ENCODE assay signal across 19 mouse cellular contexts in genomic region chr2:63127762-63128516, GRCm38 (mm10). TPM values are rescaled to one million over a fixed set of nuclear protein-coding genes. Genes with fewer than 3 reads are reported as not detected.
"Had no signal": no experiment of that assay in that cellular context is flagged by ENCODE, and none has a peak within 500 bp of the region (broad histone marks: within the 10 kb centered on the region; RNA-seq: fewer than 3 reads in every experiment).

No protein-coding gene starts in this region.

- H3K27me3 ChIP-seq: limb, embryonic 13.5 days; midbrain, embryonic 15.5 days; neural tube, embryonic 12.5 days had no signal

- H3K27ac ChIP-seq: limb, embryonic 13.5 days; liver, embryonic 14.5 days; midbrain, embryonic 15.5 days; neural tube, embryonic 12.5 days; stomach, postnatal 0 days had no signal

- H3K4me2 ChIP-seq: limb, embryonic 13.5 days; midbrain, embryonic 11.5 days; midbrain, embryonic 15.5 days; neural tube, embryonic 12.5 days had no signal

- ATAC-seq: inflammation-experienced regulatory T-cells, adult 6 months; lung, postnatal 0 days; midbrain, embryonic 15.5 days had no signal

- H3K4me3 ChIP-seq: limb, embryonic 13.5 days; midbrain, embryonic 15.5 days; neural tube, embryonic 12.5 days had no signal

- H3K9ac ChIP-seq: limb, embryonic 13.5 days; liver, embryonic 14.5 days; midbrain, embryonic 15.5 days; neural tube, embryonic 12.5 days had no signal

- H3K36me3 ChIP-seq: limb, embryonic 13.5 days; midbrain, embryonic 15.5 days; neural tube, embryonic 12.5 days had no signal

- H3K9me3 ChIP-seq: limb, embryonic 13.5 days; midbrain, embryonic 15.5 days; neural tube, embryonic 12.5 days had no signal

- DNase-seq: kidney, postnatal 36 days; layer of hippocampus, adult 9-11 months; layer of hippocampus, postnatal 36 days; lung, adult 18-20 months; lung, postnatal 4 days; thymus, adult 18-20 months; thymus, postnatal 14 days had no signal

- H3K4me1 ChIP-seq: limb, embryonic 13.5 days; midbrain, embryonic 15.5 days; neural tube, embryonic 12.5 days had no signal

RNA-seq across cellular contexts. Expression of gene Kcnh7, which starts 56.1 kb away (rescaled TPM):
- total RNA-seq: liver, adult 2 months; megakaryocyte, adult 5-6 weeks; monocyte, adult 5-6 weeks; neutrophil, adult 5-6 weeks had no signal
- polyA plus RNA-seq: liver, adult 2 months had no signal
